Mouse (Mus musculus) left cerebral cortex, adult 11 months (tissue): ENCODE data around the gene Capn2.

Experiments used
- DNase-seq: peaks from one replicate; pipeline ENCODE4 v3.0.0; 2022; ENCODE audit warnings: low spot score

Gene Capn2

GRCm38 (mm10) chr1:182525601-182526000, 8.2 kb upstream of the Capn2 start:
- no peak for DNase-seq

- DNase-seq = no peak
These were observed 6.3 kb upstream of the Capn2 start for GRCm38 (mm10) chr1:182523692-182524091.

- DNase-seq = no peak
These were observed 5.6 kb upstream of the Capn2 start for GRCm38 (mm10) chr1:182522961-182523360.

GRCm38 (mm10) chr1:182520938-182521500, 3.6 kb upstream of the Capn2 start:
- no peak for DNase-seq

GRCm38 (mm10) chr1:182520091-182520937, 2.9 kb upstream of the Capn2 start:
- no peak for DNase-seq

- no peak for DNase-seq
These were observed 1.9 kb upstream of the Capn2 start for GRCm38 (mm10) chr1:182519341-182519740.

- no peak for DNase-seq
These were observed 1.4 kb upstream of the Capn2 start for GRCm38 (mm10) chr1:182518811-182519210.

GRCm38 (mm10) chr1:182518143-182518680, 804 bp upstream of the Capn2 start:
- no peak for DNase-seq

- DNase-seq = no peak
These were observed 236 bp upstream of the Capn2 start for GRCm38 (mm10) chr1:182517677-182518011.

- no peak for DNase-seq
These were observed 2.4 kb downstream of the Capn2 start for GRCm38 (mm10) chr1:182514803-182515590.

- DNase-seq = no peak
These were observed 3.7 kb downstream of the Capn2 start for GRCm38 (mm10) chr1:182513714-182514113.

GRCm38 (mm10) chr1:182512901-182513410, 4.5 kb downstream of the Capn2 start:
- DNase-seq = no peak

- DNase-seq = no peak
These were observed 5.6 kb downstream of the Capn2 start for GRCm38 (mm10) chr1:182511778-182512177.

- no peak for DNase-seq
These were observed 6.3 kb downstream of the Capn2 start for GRCm38 (mm10) chr1:182511073-182511472.

- no peak for DNase-seq
These were observed 8.2 kb downstream of the Capn2 start for GRCm38 (mm10) chr1:182509110-182509797.

GRCm38 (mm10) chr1:182506229-182506986, 11.0 kb downstream of the Capn2 start:
- no peak for DNase-seq

- no peak for DNase-seq
These were observed 12.1 kb downstream of the Capn2 start for GRCm38 (mm10) chr1:182505291-182505690.

- no peak for DNase-seq
These were observed 13.2 kb downstream of the Capn2 start for GRCm38 (mm10) chr1:182504223-182504622.

GRCm38 (mm10) chr1:182503206-182503900, 14.1 kb downstream of the Capn2 start:
- DNase-seq = no peak

- DNase-seq = no peak
These were observed 14.8 kb downstream of the Capn2 start for GRCm38 (mm10) chr1:182502491-182503050.
